Comparison of ENCODE assay signal across 14 mouse cellular contexts in the genomic region with DNA sequence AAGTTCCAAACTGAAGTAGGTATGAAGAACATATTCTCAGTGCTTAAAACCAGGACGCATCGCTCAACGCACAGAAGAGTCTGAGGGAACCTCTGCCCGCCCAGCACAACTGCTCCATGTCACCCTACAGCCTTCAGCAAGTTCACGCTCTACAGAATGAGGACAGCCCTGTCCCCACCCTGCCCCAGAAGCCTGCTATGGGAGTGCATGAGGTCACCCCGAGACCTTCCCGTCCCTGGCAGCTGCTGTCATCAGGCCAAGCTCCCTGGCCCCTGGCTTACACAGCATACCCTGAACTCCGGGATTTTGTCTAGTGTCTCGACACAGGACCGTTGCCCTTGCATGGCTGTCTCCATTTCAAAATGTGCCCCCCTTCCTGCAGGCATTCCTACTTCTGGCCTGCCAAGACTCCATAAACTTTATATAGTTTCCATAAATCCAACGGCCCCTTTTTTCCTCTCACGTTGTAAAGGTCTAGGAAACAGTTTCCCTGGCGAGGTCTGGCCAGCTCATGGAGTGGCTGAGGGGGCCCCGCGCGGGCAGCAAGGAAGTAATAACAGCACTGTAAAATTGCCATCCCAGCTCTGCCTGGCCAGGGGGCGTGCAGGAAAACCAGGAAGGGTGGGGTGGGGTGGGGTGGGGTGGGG. TPM values are rescaled to one million over a fixed set of nuclear protein-coding genes. Genes with fewer than 3 reads are reported as not detected.
DNase-seq lines count a peak whose midpoint lies in the region; ATAC-seq and TF ChIP-seq lines count a peak whose summit lies in the region.
"Had no signal": no experiment of that assay in that cellular context is flagged by ENCODE, and none has a peak within 500 bp of the region (broad histone marks: within the 10 kb centered on the region; RNA-seq: fewer than 3 reads in every experiment).

No protein-coding gene starts in this region.

- no peaks in the 10 kb centered on the region for H3K36me3 ChIP-seq in heart, embryonic 12.5 days
- no peaks in the 10 kb centered on the region for H3K36me3 ChIP-seq in kidney, postnatal 0 days (ENCODE audit: insufficient read depth, low read length)
- H3K36me3 ChIP-seq in embryonic facial prominence, embryonic 14.5 days (ENCODE audit: control insufficient read depth, insufficient read depth, low read length) = no peaks in the 10 kb centered on the region
- no peaks in the 10 kb centered on the region for H3K36me3 ChIP-seq in limb, embryonic 10.5 days
- H3K36me3 ChIP-seq: midbrain, embryonic 15.5 days had no signal

- peaks cover 6% of the 10 kb centered on the region for H3K4me1 ChIP-seq in heart, embryonic 12.5 days (replicated peaks)
- H3K4me1 ChIP-seq in kidney, postnatal 0 days (replicated peaks; ENCODE audit: insufficient read depth, low read length) = peaks cover 6% of the 10 kb centered on the region
- peaks cover 16% of the 10 kb centered on the region for H3K4me1 ChIP-seq in embryonic facial prominence, embryonic 14.5 days (ENCODE audit: control insufficient read depth, insufficient read depth, low read length)
- H3K4me1 ChIP-seq in limb, embryonic 10.5 days = peaks cover 74% of the 10 kb centered on the region
- H3K4me1 ChIP-seq: midbrain, embryonic 15.5 days had no signal

- no peak for TF ChIP-seq CTCF in kidney, postnatal 0 days (IDR thresholded peaks at IDR 0.05; ENCODE audit: low read depth)

- no peaks in the 10 kb centered on the region for H3K9me3 ChIP-seq in heart, embryonic 12.5 days (replicated peaks)
- H3K9me3 ChIP-seq in kidney, postnatal 0 days (replicated peaks; ENCODE audit: low read length) = no peaks in the 10 kb centered on the region
- no peaks in the 10 kb centered on the region for H3K9me3 ChIP-seq in embryonic facial prominence, embryonic 14.5 days (ENCODE audit: control insufficient read depth, low read length)
- H3K9me3 ChIP-seq in limb, embryonic 10.5 days (replicated peaks) = no peaks in the 10 kb centered on the region
- H3K9me3 ChIP-seq: midbrain, embryonic 15.5 days had no signal

- DNase-seq in heart, adult 8-10 months (ENCODE audit: low spot score) = no peak
- no peak for DNase-seq in kidney, postnatal 0 days (ENCODE audit: low spot score)
- no peak for DNase-seq in kidney, postnatal 36 days
- no peak for DNase-seq in embryonic facial prominence, embryonic 14.5 days (ENCODE audit: low spot score)
- DNase-seq in limb, embryonic 10.5 days (ENCODE audit: low spot score) = no peak
- no peak for DNase-seq in cerebellum, postnatal 14 days
- DNase-seq in MN1 (ENCODE audit: low spot score) = no peak
- DNase-seq: cerebellum, adult 2 months; thymus, postnatal 36 days had no signal

- H3K27me3 ChIP-seq in heart, embryonic 12.5 days (replicated peaks) = no peaks in the 10 kb centered on the region; the same call in 1 of the 2 replicates
- H3K27me3 ChIP-seq in kidney, postnatal 0 days (ENCODE audit: insufficient read depth, low read length) = no peaks in the 10 kb centered on the region
- no peaks in the 10 kb centered on the region for H3K27me3 ChIP-seq in embryonic facial prominence, embryonic 14.5 days (replicated peaks; ENCODE audit: control insufficient read depth, insufficient read depth, low read length)
- H3K27me3 ChIP-seq in limb, embryonic 10.5 days (ENCODE audit: low read depth, poor library complexity, severe bottlenecking) = peaks cover 12% of the 10 kb centered on the region; the same call in 1 of the 2 replicates
- H3K27me3 ChIP-seq: midbrain, embryonic 15.5 days had no signal

- no peak overlapping the region for H3K4me3 ChIP-seq in heart, embryonic 12.5 days
- H3K4me3 ChIP-seq in kidney, postnatal 0 days (replicated peaks; ENCODE audit: low read depth, low read length) = no peak overlapping the region
- no peak overlapping the region for H3K4me3 ChIP-seq in embryonic facial prominence, embryonic 14.5 days (ENCODE audit: low read depth, low read length)
- peak overlapping the region; percentile 20; the same call in 1 of the 2 replicates for H3K4me3 ChIP-seq in limb, embryonic 10.5 days
- H3K4me3 ChIP-seq: erythroblast, embryonic 14.5 days; midbrain, embryonic 15.5 days had no signal

- H3K27ac ChIP-seq in heart, embryonic 12.5 days (ENCODE audit: poor library complexity, severe bottlenecking) = no peak overlapping the region
- H3K27ac ChIP-seq in kidney, postnatal 0 days = no peak overlapping the region
- peak overlapping the region; percentile 25; the same call in 1 of the 2 replicates for H3K27ac ChIP-seq in embryonic facial prominence, embryonic 14.5 days (replicated peaks; ENCODE audit: low read depth, low read length)
- H3K27ac ChIP-seq in limb, embryonic 10.5 days = peak overlapping the region; percentile 82
- H3K27ac ChIP-seq: hindbrain, postnatal 0 days; midbrain, embryonic 15.5 days had no signal

- H3K9ac ChIP-seq in heart, embryonic 12.5 days = no peak overlapping the region
- H3K9ac ChIP-seq in kidney, postnatal 0 days (ENCODE audit: low read depth, low read length) = 0 out of 2 replicates have a peak overlapping the region, but pooled peaks have one; percentile 37
- H3K9ac ChIP-seq in embryonic facial prominence, embryonic 14.5 days (ENCODE audit: low read depth, low read length) = no peak overlapping the region
- H3K9ac ChIP-seq: midbrain, embryonic 15.5 days had no signal

- 57% methylated on average over 17 of the region's 17 CpGs for WGBS in heart, embryonic 12.5 days
- 35% methylated on average over 17 of the region's 17 CpGs for WGBS in kidney, postnatal 0 days
- WGBS in embryonic facial prominence, embryonic 14.5 days = 74% methylated on average over 16 of the region's 17 CpGs
- WGBS in limb, embryonic 10.5 days = 54% methylated on average over 17 of the region's 17 CpGs

- H3K4me2 ChIP-seq in heart, embryonic 12.5 days = peak overlapping the region; percentile 19; the same call in 1 of the 2 replicates
- H3K4me2 ChIP-seq in kidney, postnatal 0 days (ENCODE audit: low read length) = no peak overlapping the region
- no peak overlapping the region for H3K4me2 ChIP-seq in embryonic facial prominence, embryonic 14.5 days (ENCODE audit: low read depth, low read length)
- H3K4me2 ChIP-seq: midbrain, embryonic 15.5 days had no signal

- no peak for ATAC-seq in heart, embryonic 12.5 days (ENCODE audit: insufficient number of reproducible peaks, low FRiP score)
- ATAC-seq in kidney, postnatal 0 days (replicated peaks; ENCODE audit: low FRiP score, low read depth) = no peak
- no peak for ATAC-seq in embryonic facial prominence, embryonic 14.5 days (ENCODE audit: low read depth)
- ATAC-seq: hindbrain, postnatal 0 days; midbrain, embryonic 15.5 days had no signal

RNA-seq across cellular contexts. Expression of a gene that starts 56.3 kb away (rescaled TPM):
- polyA plus RNA-seq in heart, embryonic 12.5 days (2016; fragmentation: Nextera tagmentation; extraction: Ambion mirVana) = 0.56 and 1.3 TPM in 2 replicates
- 1 to 10 TPM; 1.8 to 2.4 (median 2.1) TPM for total RNA-seq in heart, adult 8-10 months (2022)
- polyA plus RNA-seq in kidney, postnatal 0 days (2015; fragmentation: Nextera tagmentation; extraction: Ambion mirVana) = 6.0 and 7.3 TPM in 2 replicates
- 2.4 and 3.2 TPM in 2 replicates for polyA plus RNA-seq in embryonic facial prominence, embryonic 14.5 days (2014; fragmentation: Nextera tagmentation; extraction: Ambion mirVana)
- polyA plus RNA-seq in limb, embryonic 10.5 days (2016; fragmentation: Nextera tagmentation; extraction: Ambion mirVana) = 2.0 and 3.0 TPM in 2 replicates
- total RNA-seq: MEL had no signal

RNA-seq across cellular contexts. Expression of a gene that starts 56.8 kb away (rescaled TPM):
- polyA plus RNA-seq in heart, embryonic 12.5 days (2016; fragmentation: Nextera tagmentation; extraction: Ambion mirVana) = 41.6 and 41.9 TPM in 2 replicates
- total RNA-seq in heart, adult 8-10 months (2022) = 10 to 100 TPM; 21.4 to 24.6 (median 22.5) TPM
- polyA plus RNA-seq in kidney, postnatal 0 days (2015; fragmentation: Nextera tagmentation; extraction: Ambion mirVana) = 20.4 and 20.9 TPM in 2 replicates
- polyA plus RNA-seq in embryonic facial prominence, embryonic 14.5 days (2014; fragmentation: Nextera tagmentation; extraction: Ambion mirVana) = 18.6 and 19.5 TPM in 2 replicates
- polyA plus RNA-seq in limb, embryonic 10.5 days (2016; fragmentation: Nextera tagmentation; extraction: Ambion mirVana) = 50.3 and 58.5 TPM in 2 replicates

Comparison
In these comparisons a context has a peak if more than half of its experiments do, and no peak if none do; other contexts are left out.
1. H3K27ac ChIP-seq: peak in embryonic facial prominence, embryonic 14.5 days (single experiment) and limb, embryonic 10.5 days (single experiment); none in heart, embryonic 12.5 days (single experiment) and kidney, postnatal 0 days (single experiment).